Comparison of ENCODE assay signal across 10 mouse cellular contexts in the genomic region with DNA sequence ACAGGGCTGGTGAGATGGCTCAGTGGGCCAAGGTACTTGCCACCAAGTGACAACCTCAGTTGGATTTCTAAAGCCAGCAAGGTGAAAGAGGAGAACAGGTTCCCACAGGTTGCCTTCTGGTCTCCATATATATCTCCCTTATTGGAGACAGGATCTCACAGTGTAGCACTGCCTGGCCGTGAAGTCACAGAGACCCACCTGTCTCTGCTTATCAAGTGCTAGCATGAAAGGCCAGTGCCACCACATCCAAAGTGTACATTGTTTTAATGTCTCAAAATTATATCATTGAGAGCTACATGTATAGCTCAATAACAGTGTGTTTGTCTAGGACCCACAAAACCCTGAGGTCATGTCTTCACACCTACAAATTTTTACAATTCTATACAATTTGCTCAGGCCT. TPM values are rescaled to one million over a fixed set of nuclear protein-coding genes. Genes with fewer than 3 reads are reported as not detected.
DNase-seq lines count a peak whose midpoint lies in the region; ATAC-seq and TF ChIP-seq lines count a peak whose summit lies in the region.
"Had no signal": no experiment of that assay in that cellular context is flagged by ENCODE, and none has a peak within 500 bp of the region (broad histone marks: within the 10 kb centered on the region; RNA-seq: fewer than 3 reads in every experiment).

No protein-coding gene starts in this region.

- no peak for TF ChIP-seq CTCF in layer of hippocampus, adult 2 months (conservative IDR thresholded peaks at IDR 0.05)

- WGBS in liver, embryonic 11.5 days: 82% methylated on average over 1 of the region's 1 CpGs
- 89% methylated on average over 1 of the region's 1 CpGs for WGBS in embryonic facial prominence, embryonic 15.5 days
- 92% methylated on average over 1 of the region's 1 CpGs for WGBS in limb, embryonic 13.5 days
- WGBS in neural tube, embryonic 14.5 days: 97% methylated on average over 1 of the region's 1 CpGs

- H3K36me3 ChIP-seq in liver, embryonic 11.5 days (ENCODE audit: control insufficient read depth, insufficient read depth, low read length): no peaks in the 10 kb centered on the region; the same call in 1 of the 2 replicates
- H3K36me3 ChIP-seq in embryonic facial prominence, embryonic 15.5 days: peaks cover 10% of the 10 kb centered on the region; the same call in 1 of the 2 replicates
- H3K36me3 ChIP-seq in limb, embryonic 13.5 days: peaks cover 19% of the 10 kb centered on the region
- H3K36me3 ChIP-seq in neural tube, embryonic 14.5 days (ENCODE audit: control insufficient read depth, insufficient read depth, low read length): no peaks in the 10 kb centered on the region

- H3K4me1 ChIP-seq in liver, embryonic 11.5 days (replicated peaks; ENCODE audit: control insufficient read depth, insufficient read depth, low read length): peaks cover 3% of the 10 kb centered on the region; the same call in 1 of the 2 replicates
- peaks cover 4% of the 10 kb centered on the region; the same call in 1 of the 2 replicates for H3K4me1 ChIP-seq in embryonic facial prominence, embryonic 15.5 days
- no peaks in the 10 kb centered on the region for H3K4me1 ChIP-seq in limb, embryonic 13.5 days
- H3K4me1 ChIP-seq in neural tube, embryonic 14.5 days (ENCODE audit: control insufficient read depth, insufficient read depth, low read length): peaks cover 4% of the 10 kb centered on the region; the same call in 1 of the 2 replicates

- H3K9ac ChIP-seq in liver, embryonic 11.5 days (ENCODE audit: low read depth, low read length): no peak overlapping the region
- H3K9ac ChIP-seq in embryonic facial prominence, embryonic 15.5 days: no peak overlapping the region
- H3K9ac ChIP-seq in limb, embryonic 13.5 days: no peak overlapping the region
- H3K9ac ChIP-seq in neural tube, embryonic 14.5 days (replicated peaks; ENCODE audit: low read depth, low read length): no peak overlapping the region; the same call in 1 of the 2 replicates

- H3K4me3 ChIP-seq in liver, embryonic 11.5 days (ENCODE audit: low read depth, low read length): no peak overlapping the region
- H3K4me3 ChIP-seq in embryonic facial prominence, embryonic 15.5 days (replicated peaks): no peak overlapping the region
- peak overlapping the region; percentile 70; the same call in 1 of the 2 replicates for H3K4me3 ChIP-seq in limb, embryonic 13.5 days
- peak overlapping the region; percentile 63; the same call in 1 of the 2 replicates for H3K4me3 ChIP-seq in neural tube, embryonic 14.5 days (ENCODE audit: low read depth, low read length)
- no peak overlapping the region for H3K4me3 ChIP-seq in layer of hippocampus, adult 2 months

- no peak overlapping the region for H3K27ac ChIP-seq in liver, embryonic 11.5 days (ENCODE audit: low read depth, low read length)
- no peak overlapping the region for H3K27ac ChIP-seq in embryonic facial prominence, embryonic 15.5 days (replicated peaks)
- no peak overlapping the region for H3K27ac ChIP-seq in limb, embryonic 13.5 days
- H3K27ac ChIP-seq in neural tube, embryonic 14.5 days (ENCODE audit: low read depth, low read length): no peak overlapping the region
- H3K27ac ChIP-seq in layer of hippocampus, adult 2 months: no peak overlapping the region

- no peak for ATAC-seq in liver, embryonic 11.5 days (replicated peaks; ENCODE audit: low FRiP score)
- ATAC-seq in embryonic facial prominence, embryonic 15.5 days (ENCODE audit: insufficient number of reproducible peaks, low FRiP score, low TSS enrichment, low read depth): no peak
- ATAC-seq in limb, embryonic 13.5 days (ENCODE audit: low FRiP score, low read depth): no peak
- no peak for ATAC-seq in neural tube, embryonic 14.5 days (ENCODE audit: low read depth)

- H3K9me3 ChIP-seq in liver, embryonic 11.5 days (ENCODE audit: control insufficient read depth, low read length): peaks cover 3% of the 10 kb centered on the region
- H3K9me3 ChIP-seq in embryonic facial prominence, embryonic 15.5 days (replicated peaks): no peaks in the 10 kb centered on the region
- H3K9me3 ChIP-seq in limb, embryonic 13.5 days: no peaks in the 10 kb centered on the region
- H3K9me3 ChIP-seq in neural tube, embryonic 14.5 days (ENCODE audit: control insufficient read depth, low read length): no peaks in the 10 kb centered on the region

- H3K4me2 ChIP-seq in liver, embryonic 11.5 days: peak overlapping the region; percentile 67; the same call in 1 of the 2 replicates
- H3K4me2 ChIP-seq in embryonic facial prominence, embryonic 15.5 days (replicated peaks): peak overlapping the region; percentile 60
- peak overlapping the region; percentile 75; the same call in 1 of the 2 replicates for H3K4me2 ChIP-seq in limb, embryonic 13.5 days (replicated peaks)
- peak overlapping the region; percentile 62; the same call in 1 of the 2 replicates for H3K4me2 ChIP-seq in neural tube, embryonic 14.5 days (ENCODE audit: low read depth, low read length)

- DNase-seq in liver, embryonic 11.5 days (ENCODE audit: low spot score): no peak
- no peak for DNase-seq in liver
- no peak for DNase-seq in kidney, adult 11 months
- DNase-seq in layer of hippocampus, adult 2 months (ENCODE audit: low spot score in 2 of 2): no peak
- DNase-seq in heart, postnatal 4 days: no peak
- DNase-seq: kidney, postnatal 25 days had no signal

- H3K27me3 ChIP-seq in liver, embryonic 11.5 days (replicated peaks; ENCODE audit: control insufficient read depth, insufficient read depth, low read length): no peaks in the 10 kb centered on the region
- no peaks in the 10 kb centered on the region for H3K27me3 ChIP-seq in embryonic facial prominence, embryonic 15.5 days
- H3K27me3 ChIP-seq in limb, embryonic 13.5 days: no peaks in the 10 kb centered on the region
- no peaks in the 10 kb centered on the region for H3K27me3 ChIP-seq in neural tube, embryonic 14.5 days (ENCODE audit: control insufficient read depth, insufficient read depth, low read length)
- H3K27me3 ChIP-seq: Patski had no signal

RNA-seq across cellular contexts. Expression of gene Zfp846, which starts 25.2 kb away (rescaled TPM):
- polyA plus RNA-seq in liver, embryonic 11.5 days (2014; fragmentation: Nextera tagmentation; extraction: Ambion mirVana): 6.6 and 7.0 TPM in 2 replicates
- polyA plus RNA-seq in embryonic facial prominence, embryonic 15.5 days (2015; fragmentation: Nextera tagmentation; extraction: Ambion mirVana): 18.0 and 20.4 TPM in 2 replicates
- polyA plus RNA-seq in limb, embryonic 13.5 days (2015; fragmentation: Nextera tagmentation; extraction: Ambion mirVana): 25.2 and 28.3 TPM in 2 replicates
- polyA plus RNA-seq in neural tube, embryonic 14.5 days (2014; fragmentation: Nextera tagmentation; extraction: Ambion mirVana): 53.3 and 65.2 TPM in 2 replicates
- 10 to 100 TPM; 19.8 to 22.9 TPM for total RNA-seq in layer of hippocampus, adult 2 months (2021)
- total RNA-seq in heart, postnatal 4 days (2021): 10 to 100 TPM in 1 of 2 experiments, 1 to 10 TPM in 1; 8.2 to 12.3 TPM

RNA-seq across cellular contexts. Expression of gene Ubl5, which starts 36.4 kb away (rescaled TPM):
- polyA plus RNA-seq in liver, embryonic 11.5 days (2014; fragmentation: Nextera tagmentation; extraction: Ambion mirVana): 324 and 349 TPM in 2 replicates
- 396 and 416 TPM in 2 replicates for polyA plus RNA-seq in embryonic facial prominence, embryonic 15.5 days (2015; fragmentation: Nextera tagmentation; extraction: Ambion mirVana)
- polyA plus RNA-seq in limb, embryonic 13.5 days (2015; fragmentation: Nextera tagmentation; extraction: Ambion mirVana): 375 and 411 TPM in 2 replicates
- 464 and 488 TPM in 2 replicates for polyA plus RNA-seq in neural tube, embryonic 14.5 days (2014; fragmentation: Nextera tagmentation; extraction: Ambion mirVana)
- total RNA-seq in layer of hippocampus, adult 2 months (2021): 100 to 1,000 TPM; 277 to 326 TPM
- 100 to 1,000 TPM; 213 to 225 TPM for total RNA-seq in heart, postnatal 4 days (2021)

RNA-seq across cellular contexts. Expression of gene Fbxl12, which starts 38.3 kb away (rescaled TPM):
- 8.1 and 9.1 TPM in 2 replicates for polyA plus RNA-seq in liver, embryonic 11.5 days (2014; fragmentation: Nextera tagmentation; extraction: Ambion mirVana)
- polyA plus RNA-seq in embryonic facial prominence, embryonic 15.5 days (2015; fragmentation: Nextera tagmentation; extraction: Ambion mirVana): 18.7 and 19.8 TPM in 2 replicates
- polyA plus RNA-seq in limb, embryonic 13.5 days (2015; fragmentation: Nextera tagmentation; extraction: Ambion mirVana): 21.3 and 21.5 TPM in 2 replicates
- 9.6 and 10.6 TPM in 2 replicates for polyA plus RNA-seq in neural tube, embryonic 14.5 days (2014; fragmentation: Nextera tagmentation; extraction: Ambion mirVana)
- total RNA-seq in layer of hippocampus, adult 2 months (2021): 10 to 100 TPM; 25.5 to 27.7 TPM
- total RNA-seq in heart, postnatal 4 days (2021): 10 to 100 TPM; 16.1 to 16.5 TPM

RNA-seq across cellular contexts. Expression of gene Pin1, which starts 45.6 kb away (rescaled TPM):
- 58.8 and 59.7 TPM in 2 replicates for polyA plus RNA-seq in liver, embryonic 11.5 days (2014; fragmentation: Nextera tagmentation; extraction: Ambion mirVana)
- 47.7 and 49.5 TPM in 2 replicates for polyA plus RNA-seq in embryonic facial prominence, embryonic 15.5 days (2015; fragmentation: Nextera tagmentation; extraction: Ambion mirVana)
- 49.9 and 50.5 TPM in 2 replicates for polyA plus RNA-seq in limb, embryonic 13.5 days (2015; fragmentation: Nextera tagmentation; extraction: Ambion mirVana)
- 61.1 and 68.8 TPM in 2 replicates for polyA plus RNA-seq in neural tube, embryonic 14.5 days (2014; fragmentation: Nextera tagmentation; extraction: Ambion mirVana)
- 10 to 100 TPM; 32.8 to 34.0 TPM for total RNA-seq in layer of hippocampus, adult 2 months (2021)
- 10 to 100 TPM; 20.5 to 22.1 TPM for total RNA-seq in heart, postnatal 4 days (2021)

Comparison
In these comparisons a context has a peak if more than half of its experiments do, and no peak if none do; other contexts are left out.
1. H3K4me3 ChIP-seq: peak in limb, embryonic 13.5 days (single experiment) and neural tube, embryonic 14.5 days (single experiment); none in liver, embryonic 11.5 days (single experiment), embryonic facial prominence, embryonic 15.5 days (single experiment) and layer of hippocampus, adult 2 months (single experiment).
2. Peak in every context shown above with its lines, with median percentiles within 50 percentile points of each other: H3K4me2 ChIP-seq.